Mouse (Mus musculus): ENCODE data around the gene Crybg3. TPM values are rescaled to one million over a fixed set of nuclear protein-coding genes. Genes with fewer than 3 reads are reported as not detected.

The Crybg3 gene
- total RNA-seq, 2 experiments from 2014 or later = 4.6 to 6.1 TPM

GRCm38 (mm10) chr16:59586911-59587310, 13.9 kb downstream of the Crybg3 start:
- intact Hi-C loops (cut with DNase I) = no loop called here
- DNase-seq (ENCODE audit: extremely low spot score in 1 of 2, low spot score in 2 of 2) = no peak

DNA sequence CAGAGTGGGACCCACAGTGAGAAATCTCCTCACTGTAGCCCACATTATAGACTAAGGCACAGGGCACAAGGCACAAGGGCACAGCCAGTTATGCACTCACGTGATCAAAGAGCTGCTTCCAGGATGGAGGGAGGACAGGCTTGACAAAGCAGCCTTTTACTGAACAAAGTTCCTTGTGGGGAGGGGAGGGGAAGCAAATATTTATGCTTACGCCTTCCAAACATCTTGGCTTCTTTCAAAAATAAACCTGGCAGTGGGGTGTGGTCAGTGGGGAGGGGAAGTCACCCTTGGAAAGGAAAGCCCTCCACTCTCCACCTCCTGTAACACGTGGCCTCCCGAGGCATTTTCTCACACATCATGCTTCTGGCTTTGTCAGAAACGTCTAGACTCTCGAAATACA, 14.5 kb downstream of the Crybg3 start:
- DNase-seq (ENCODE audit: extremely low spot score in 1 of 2, low spot score in 2 of 2) = peak in 1 of 2 experiments; percentile 35
- intact Hi-C loops (cut with DNase I) = no loop called here

GRCm38 (mm10) chr16:59585706-59586244, 15.0 kb downstream of the Crybg3 start:
- intact Hi-C loops (cut with DNase I) = no loop called here
- DNase-seq (ENCODE audit: extremely low spot score in 1 of 2, low spot score in 2 of 2) = no peak

DNA sequence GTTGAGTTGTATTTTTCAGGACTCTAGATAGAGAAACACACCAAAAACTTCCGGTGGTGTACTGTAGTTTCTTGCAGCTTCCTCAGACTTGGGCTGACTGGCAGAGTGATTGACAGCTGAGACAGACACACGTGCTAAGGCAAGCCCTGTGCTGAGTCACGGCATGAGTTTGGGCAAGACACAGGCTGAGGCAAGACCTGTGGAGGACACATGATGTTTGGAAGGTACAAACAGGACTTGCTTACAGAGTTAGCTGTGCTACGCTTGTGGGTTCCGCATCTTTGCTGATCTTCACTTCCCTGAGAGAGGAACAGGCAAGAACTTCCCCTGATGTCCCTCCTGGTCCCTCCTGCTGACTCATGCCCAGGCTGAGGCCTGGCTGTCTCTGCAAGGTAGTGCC, 17.3 kb downstream of the Crybg3 start:
- no peak for DNase-seq (ENCODE audit: extremely low spot score in 1 of 2, low spot score in 2 of 2)
- intact Hi-C loops (cut with DNase I) = no loop called here

- intact Hi-C loops (cut with DNase I) = no loop called here
- DNase-seq (ENCODE audit: extremely low spot score in 1 of 2, low spot score in 2 of 2) = no peak
Measured at GRCm38 (mm10) chr16:59579237-59579636, 21.5 kb downstream of the Crybg3 start.

DNA sequence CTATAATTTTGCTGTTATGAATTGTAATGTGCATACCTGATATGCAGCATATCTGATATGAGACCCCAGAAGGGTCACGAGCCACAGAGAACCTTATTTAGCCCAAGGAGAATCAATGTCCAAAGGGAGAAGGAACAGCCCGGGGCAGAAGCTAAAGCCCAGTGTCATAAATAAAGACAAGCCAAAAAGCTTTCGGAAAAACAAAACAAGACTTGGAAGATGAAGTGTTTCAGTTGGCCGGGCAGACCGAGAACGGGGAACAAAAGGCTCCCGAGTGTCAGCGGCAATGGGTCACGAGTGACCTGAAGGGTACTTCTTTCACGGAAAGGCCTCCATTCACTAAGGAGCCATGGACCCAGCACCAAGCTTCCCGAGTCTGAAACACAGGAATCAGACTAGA, 26.8 kb downstream of the Crybg3 start:
- intact Hi-C loops (cut with DNase I) = no loop called here
- DNase-seq (ENCODE audit: extremely low spot score in 1 of 2, low spot score in 2 of 2) = no peak

DNA sequence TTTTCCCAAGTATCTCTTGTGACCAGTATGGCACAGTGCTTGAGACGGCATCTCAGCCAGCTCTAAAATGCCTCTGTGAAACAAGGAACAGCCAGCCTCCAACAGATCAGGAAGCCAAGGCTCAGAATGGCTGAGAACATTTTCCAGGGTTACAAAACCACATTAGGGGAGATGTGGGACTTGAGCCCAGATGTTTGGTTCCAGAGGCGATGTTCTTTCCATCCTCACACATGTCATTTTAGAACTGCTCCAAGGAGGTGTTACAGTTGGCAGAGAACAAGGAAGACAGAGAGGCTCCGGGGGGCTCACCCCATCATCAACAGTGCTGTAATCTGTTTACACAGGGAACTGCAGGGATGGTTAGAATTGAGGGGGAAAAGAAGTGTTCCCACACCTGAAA, 28.1 kb downstream of the Crybg3 start:
- intact Hi-C loops (cut with DNase I) = no loop called here

DNA sequence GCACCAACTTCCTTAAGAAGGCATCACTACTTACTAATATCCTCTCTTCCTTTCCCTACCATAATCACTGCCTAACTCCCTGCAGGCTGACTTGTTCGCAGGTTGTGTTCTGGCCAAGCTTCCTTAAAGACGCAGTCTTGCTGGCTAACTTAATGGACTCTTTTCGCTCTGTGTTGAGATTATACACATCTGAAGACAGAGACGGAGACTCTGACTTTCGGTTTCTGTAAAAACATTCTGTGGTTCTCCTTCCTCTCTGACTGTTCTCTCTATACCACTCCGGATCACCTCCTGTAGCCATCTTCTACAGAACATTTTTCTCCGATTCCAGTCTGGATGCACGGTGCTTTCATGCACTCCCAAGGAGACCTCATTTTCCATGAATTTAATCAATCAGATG, 30.0 kb downstream of the Crybg3 start:
- DNase-seq (ENCODE audit: extremely low spot score in 1 of 2, low spot score in 2 of 2) = no peak
- intact Hi-C loops (cut with DNase I) = no loop called here

More for the DNA sequence above, 28.1 kb downstream of the Crybg3 start:
- no peak for DNase-seq (ENCODE audit: extremely low spot score in 1 of 2, low spot score in 2 of 2)

- no peak for DNase-seq (ENCODE audit: extremely low spot score in 1 of 2, low spot score in 2 of 2)
- intact Hi-C loops (cut with DNase I) = no loop called here
Measured at GRCm38 (mm10) chr16:59569837-59570236, 30.9 kb downstream of the Crybg3 start.

- intact Hi-C loops (cut with DNase I) = no loop called here
Measured at GRCm38 (mm10) chr16:59567721-59568381, 32.9 kb downstream of the Crybg3 start.

DNA sequence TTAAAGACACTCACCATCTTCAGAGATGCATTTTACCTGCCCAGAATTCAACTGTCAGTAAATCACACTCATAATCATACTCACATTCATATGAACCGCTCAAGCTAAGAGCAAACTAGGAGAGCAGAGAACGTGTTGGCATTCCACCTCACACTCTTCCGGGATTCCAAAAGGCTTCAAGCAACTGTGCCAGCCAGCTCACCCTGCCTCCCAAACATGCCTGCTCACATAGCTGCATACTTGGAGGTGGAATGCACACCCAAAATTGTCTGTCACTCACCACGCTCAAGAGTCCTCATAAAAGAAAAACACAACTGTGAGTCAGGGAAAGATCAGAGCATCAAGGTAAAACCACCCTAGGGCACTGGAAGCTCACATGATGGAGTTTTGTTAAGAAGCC, 34.3 kb downstream of the Crybg3 start:
- intact Hi-C loops (cut with DNase I) = no loop called here
- DNase-seq (ENCODE audit: extremely low spot score in 1 of 2, low spot score in 2 of 2) = no peak

More at GRCm38 (mm10) chr16:59567721-59568381, 32.9 kb downstream of the Crybg3 start:
- DNase-seq (ENCODE audit: extremely low spot score in 1 of 2, low spot score in 2 of 2) = no peak

- DNase-seq (ENCODE audit: extremely low spot score in 1 of 2, low spot score in 2 of 2) = no peak
- intact Hi-C loops (cut with DNase I) = no loop called here
Measured at GRCm38 (mm10) chr16:59565631-59566030, 35.1 kb downstream of the Crybg3 start.

DNA sequence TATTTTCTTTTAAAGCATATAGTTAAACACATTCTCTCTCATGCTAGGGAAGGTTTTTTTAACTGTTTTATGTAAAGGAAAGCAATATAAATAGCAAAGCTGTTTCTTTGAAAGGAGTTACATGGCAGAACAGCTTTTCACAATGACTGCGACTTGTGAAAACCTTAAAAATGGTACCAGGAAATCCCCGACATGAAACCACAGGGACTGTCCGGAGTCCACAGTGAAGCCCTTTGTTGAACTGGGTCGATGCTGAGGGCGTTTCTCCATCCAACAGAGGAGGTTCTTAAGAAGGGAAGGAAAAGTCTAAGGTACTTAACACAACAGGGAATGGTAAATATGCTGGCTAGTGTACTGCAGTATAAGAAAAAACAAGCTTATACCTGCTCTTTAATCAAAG, 36.8 kb downstream of the Crybg3 start:
- no peak for DNase-seq (ENCODE audit: extremely low spot score in 1 of 2, low spot score in 2 of 2)
- intact Hi-C loops (cut with DNase I) = no loop called here

DNA sequence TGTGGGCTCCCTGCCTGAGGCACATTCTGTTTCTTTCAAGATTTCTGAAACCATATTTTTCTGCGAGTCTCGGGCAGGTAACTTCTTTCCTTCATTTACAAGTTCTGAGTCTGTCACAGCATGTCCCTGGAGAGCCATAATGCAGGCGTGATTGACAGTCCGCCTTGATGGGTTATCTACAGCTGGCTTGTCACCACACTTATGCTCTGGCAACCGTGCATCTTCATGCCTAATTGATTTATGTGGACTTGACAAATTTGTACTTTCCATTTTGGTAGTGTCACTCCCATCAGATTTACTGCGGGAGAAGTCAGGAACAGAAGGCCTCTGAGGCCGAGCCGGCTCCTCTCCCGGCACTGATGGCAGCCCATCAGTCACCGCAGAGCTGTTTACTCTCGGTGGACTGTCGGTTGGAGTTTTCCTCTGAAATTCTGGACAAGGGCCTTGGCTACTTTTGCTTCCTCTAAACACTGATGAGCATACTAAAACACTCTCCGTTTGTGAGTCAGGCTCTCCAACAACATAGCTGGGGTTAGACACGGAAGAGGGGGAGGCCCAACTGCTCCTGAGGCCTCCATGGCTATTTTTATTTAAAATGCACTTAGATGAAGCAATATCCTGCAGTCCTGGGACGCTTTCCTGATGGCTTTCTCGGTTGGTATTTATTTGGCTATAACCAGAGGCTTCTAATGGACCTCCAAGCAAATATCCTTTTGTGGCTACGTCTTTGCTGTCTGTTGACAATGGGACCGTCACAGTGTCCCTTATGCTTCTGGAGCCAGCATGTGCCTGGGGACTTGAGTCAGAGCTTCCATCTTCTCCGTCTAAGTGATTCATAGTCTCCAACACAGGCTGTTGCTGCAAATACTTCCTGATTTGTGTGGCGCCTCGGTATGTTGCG, 41.2 kb downstream of the Crybg3 start:
- intact Hi-C loops (cut with DNase I) = no loop called here

DNA sequence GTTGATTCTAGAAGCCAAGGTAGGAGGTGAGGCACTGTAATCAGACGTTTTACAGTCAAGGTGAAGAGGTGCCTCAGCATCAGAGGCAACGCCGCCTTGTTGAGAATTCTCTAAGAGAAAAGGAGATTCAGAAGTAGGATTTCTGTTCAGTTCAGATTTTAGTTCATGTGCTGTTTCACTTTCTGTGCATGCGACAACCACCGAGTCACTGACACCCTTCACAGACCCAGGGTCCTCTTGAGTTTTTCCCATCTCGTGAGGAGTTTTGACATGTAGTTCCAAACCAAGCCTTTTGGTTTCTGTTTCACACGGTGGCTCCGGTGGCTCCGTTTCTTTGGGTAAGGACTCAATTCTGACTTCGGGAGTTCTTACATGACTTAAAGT, 41.9 kb downstream of the Crybg3 start:
- intact Hi-C loops (cut with DNase I) = no loop called here

More for the DNA sequence above, 41.2 kb downstream of the Crybg3 start:
- DNase-seq (ENCODE audit: extremely low spot score in 1 of 2, low spot score in 2 of 2) = no peak

GRCm38 (mm10) chr16:59553490-59554161, 47.2 kb downstream of the Crybg3 start:
- DNase-seq (ENCODE audit: extremely low spot score in 1 of 2, low spot score in 2 of 2) = no peak
- intact Hi-C loops (cut with DNase I) = loop anchor here (5.0 kb wide), 1 partner anchor 49 kb away; the partner anchor contains the start of gene Crybg3

More for the DNA sequence above, 41.9 kb downstream of the Crybg3 start:
- DNase-seq (ENCODE audit: extremely low spot score in 1 of 2, low spot score in 2 of 2) = no peak

DNA sequence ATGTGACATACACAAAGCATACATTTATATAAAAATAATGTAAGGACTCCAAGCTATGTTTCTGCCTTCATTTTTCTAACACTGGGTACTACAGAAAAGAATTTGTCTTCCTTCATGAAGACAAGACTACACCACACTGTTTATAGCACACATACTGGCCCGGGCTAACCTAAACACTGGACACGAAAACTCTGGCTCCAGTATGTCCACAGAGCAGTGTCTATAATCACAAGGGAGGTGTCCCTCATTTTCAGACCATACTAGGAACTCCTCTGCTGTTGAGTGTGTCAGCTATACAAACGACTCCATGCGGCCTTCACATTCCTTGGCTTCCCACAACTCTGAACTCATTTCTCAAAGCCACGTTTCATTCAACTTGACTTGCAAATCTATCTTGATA, 49.3 kb downstream of the Crybg3 start:
- intact Hi-C loops (cut with DNase I) = loop anchor here (5.0 kb wide), 1 partner anchor 51 kb away; the partner anchor contains the start of gene Crybg3
- DNase-seq (ENCODE audit: extremely low spot score in 1 of 2, low spot score in 2 of 2) = no peak

- no peak for DNase-seq (ENCODE audit: extremely low spot score in 1 of 2, low spot score in 2 of 2)
- intact Hi-C loops (cut with DNase I) = loop anchor here (5.0 kb wide), 1 partner anchor 53 kb away; the partner anchor contains the start of gene Crybg3
Measured at GRCm38 (mm10) chr16:59549631-59550030, 51.1 kb downstream of the Crybg3 start.

DNA sequence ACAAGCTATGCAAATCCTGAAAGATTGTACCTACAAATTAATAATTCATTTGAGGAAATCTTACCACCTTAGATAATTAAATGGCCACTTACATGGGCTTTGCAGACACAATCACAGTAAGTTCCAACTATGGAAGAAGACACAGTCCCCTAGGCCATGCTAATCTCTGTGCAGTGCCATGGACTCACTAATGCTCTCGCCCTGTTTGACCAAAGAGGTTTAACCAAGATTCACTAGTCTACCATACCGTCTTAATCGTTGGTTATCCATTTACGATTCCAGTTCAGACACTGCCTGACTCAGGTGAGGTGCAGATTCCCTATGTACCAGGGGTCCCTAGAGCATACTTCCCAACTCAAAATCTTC, 52.2 kb downstream of the Crybg3 start:
- DNase-seq (ENCODE audit: extremely low spot score in 1 of 2, low spot score in 2 of 2) = no peak
- intact Hi-C loops (cut with DNase I) = no loop called here
